Mouse (Mus musculus) left cerebral cortex, adult 11 months (tissue): ENCODE results near the gene Fbxo9.
"Not testable (repeated sequence)": the region's sequence is repeated elsewhere in the genome, so short reads cannot be mapped to it uniquely, and the experiment has no call there.

Experiments
- DNase-seq: peaks from one replicate; pipeline ENCODE4 v3.0.0; 2022; ENCODE audit warnings: low spot score

Gene Fbxo9

DNA sequence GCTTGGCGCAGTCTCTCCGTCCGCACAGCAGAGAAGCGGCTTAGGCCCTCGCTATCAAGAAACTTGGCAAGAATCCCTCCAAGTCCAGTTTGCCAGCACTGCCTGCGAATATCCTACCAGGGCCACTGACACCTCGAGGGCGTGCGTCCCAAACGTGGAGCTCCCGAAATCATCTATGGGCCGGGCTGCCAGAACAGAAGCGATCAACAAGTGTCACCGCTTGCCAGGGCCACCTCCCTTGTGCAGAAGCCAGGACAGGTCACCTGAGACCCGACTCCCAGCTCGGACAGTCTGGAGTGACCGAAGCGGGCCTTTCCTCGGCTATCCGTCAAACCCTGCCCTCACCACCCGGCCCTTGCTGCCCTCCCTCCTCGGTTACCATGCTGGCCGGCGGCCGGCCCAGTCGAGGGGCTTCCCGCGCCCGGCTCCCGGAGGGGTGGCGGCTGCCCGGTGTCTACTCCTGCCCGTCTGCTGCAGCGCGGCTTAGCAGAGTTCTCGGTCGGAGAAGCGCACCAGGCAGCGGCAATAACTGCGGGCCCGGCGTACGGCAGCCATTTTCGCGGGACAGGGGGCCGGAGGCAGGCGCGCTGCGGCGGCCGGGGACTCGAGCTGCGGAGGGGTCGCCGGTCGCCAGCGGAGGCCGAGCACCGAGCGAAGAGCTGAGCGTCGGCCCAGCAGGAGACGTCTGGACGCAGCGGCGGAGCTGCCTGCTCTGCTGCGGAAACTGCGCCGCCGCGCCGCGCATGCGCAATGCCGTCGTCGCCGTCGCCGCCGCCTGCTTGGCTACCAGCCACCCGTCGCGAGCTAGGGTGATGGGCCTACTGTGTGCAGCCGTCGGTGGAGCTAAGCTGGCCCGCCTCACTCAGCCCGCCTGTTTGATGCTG lies 711 bp downstream of the Fbxo9 start:
- peak; percentile 63 for DNase-seq

DNA sequence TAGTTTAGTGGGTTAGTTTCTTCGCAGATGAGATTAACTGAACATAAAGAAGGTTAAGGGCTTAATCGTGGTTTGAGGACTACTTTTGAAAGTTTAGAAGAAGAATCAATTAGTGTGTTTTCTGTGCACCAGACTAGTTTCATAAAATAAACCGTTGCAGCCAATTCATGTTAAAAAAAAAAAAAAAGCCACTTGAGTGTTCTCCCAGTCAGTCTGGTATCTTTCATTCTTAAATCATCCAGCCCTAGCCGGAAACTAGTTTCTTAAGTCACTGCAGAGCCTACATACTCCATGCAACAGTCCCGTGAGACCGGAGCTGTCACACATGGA lies 1.3 kb downstream of the Fbxo9 start:
- no peak for DNase-seq

DNA sequence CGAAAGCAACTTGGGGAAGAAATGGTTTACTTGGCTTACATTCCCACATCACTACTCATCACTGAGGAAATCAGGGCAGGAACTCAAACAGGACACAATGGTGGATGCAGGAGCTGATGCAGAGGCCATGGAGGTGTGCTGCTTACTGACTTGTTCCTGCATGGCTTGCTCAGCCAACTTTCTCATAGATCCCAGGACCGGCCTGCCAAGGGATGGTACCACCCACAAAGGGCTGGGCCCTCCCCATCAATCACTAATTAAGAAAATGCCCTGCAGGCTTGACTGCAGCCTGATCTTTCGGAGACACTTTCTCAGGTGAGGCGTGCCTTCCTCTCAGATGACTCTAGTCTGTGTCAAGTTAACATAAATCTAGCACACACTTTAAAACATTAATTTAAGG lies 2.0 kb downstream of the Fbxo9 start:
- DNase-seq = no peak

DNA sequence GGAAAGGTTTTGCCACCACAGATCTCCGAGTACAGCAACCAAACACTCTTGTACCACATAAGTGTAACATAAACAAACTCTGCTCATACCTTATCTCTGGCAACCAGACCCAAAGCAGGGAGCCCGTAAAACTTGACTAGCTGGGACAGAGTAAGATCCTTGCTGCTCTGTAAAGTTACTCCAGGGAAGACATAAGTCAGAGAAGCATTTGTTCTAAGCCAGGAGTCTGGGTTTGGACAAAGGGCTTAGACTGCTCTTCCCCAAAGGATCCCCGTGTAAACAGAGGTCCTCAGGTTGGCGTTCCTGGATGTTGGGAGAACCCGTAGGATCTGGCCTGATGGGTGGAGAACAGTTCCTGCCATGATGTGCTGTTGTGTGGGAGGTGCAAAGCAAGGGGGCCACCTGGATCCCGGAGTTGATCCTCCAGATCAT lies 3.3 kb downstream of the Fbxo9 start:
- no peak for DNase-seq

DNA sequence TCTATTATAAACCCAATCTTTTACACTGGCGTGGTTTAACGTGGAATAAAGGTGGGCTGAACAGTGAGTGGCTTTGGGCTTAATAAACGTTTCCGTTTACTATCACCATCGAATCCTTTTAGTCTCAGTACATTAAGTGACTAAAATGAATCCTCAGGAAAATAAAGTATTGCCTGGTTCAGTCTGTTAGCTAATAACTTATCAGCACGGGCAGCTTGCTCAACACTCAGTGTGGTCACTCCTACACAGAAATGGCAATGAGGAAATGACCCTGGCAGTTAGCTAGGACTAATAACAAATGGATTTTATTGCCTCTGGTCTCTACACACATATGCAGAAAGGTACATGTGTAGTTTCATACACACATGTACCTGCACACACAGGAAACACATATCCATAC lies 3.9 kb downstream of the Fbxo9 start:
- DNase-seq = no peak

DNA sequence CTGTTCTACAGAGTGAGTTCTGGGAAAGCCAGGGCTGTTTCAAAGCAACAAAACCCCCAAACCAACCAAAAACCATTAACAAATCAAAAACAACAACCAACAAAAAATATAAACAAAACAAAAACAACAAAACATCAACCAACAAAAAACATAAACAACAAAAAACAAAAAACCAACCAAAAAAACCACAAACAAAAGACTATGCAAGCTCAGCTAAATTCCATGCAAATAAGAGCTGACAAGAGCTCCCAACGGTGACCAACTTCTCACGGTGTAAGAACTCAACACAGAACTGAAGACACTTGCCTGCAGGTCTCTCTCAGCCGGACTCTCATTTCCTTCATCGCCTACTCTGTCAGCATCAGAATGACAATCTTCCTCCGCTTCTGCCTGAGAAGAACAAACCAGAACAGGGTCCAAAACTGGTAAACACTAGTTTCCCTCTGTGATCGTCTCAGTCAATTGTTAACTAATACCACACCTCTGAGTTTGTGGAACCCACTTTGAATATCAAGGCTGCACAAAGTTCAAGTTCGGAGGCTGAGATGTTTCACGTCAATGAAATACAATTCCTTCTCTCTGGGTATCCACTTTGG lies 4.8 kb downstream of the Fbxo9 start:
- no peak for DNase-seq

DNA sequence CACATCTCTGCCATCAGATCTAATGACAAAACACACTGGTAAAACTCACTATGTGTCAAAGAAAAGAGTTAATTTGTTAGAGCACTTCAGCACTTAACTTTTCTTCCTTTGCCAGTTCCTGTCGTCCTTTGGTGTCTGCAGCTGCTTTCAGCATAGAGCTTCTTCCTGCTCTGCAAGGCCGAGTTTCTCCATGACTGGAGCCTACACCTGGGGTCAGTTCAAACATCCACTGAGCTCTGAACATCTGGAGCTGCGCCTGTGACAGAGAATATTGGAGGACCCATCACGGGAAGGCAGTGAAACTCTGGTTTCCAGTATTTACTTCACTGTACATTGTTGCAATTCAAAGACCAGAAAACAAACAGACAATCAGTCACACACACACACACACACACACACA lies 7.4 kb downstream of the Fbxo9 start:
- DNase-seq = no peak

DNA sequence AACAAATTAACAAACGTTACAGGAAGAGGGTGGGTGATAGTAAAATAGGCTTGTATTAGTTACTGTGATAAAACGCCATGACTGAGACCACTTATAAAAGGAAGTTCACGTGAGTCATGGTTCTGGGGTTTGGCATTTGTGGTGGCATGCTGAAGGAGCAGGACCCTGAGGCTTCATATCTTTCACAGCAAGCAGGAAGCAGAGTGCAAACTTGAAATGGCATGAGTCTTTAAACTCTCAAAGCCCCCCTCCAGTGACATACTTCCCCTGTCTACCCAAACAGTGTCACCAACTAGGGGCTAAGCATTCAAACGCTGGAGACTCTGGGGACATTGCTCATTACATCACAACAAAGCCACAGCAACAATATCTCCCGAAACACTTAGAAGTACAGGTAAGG lies 7.9 kb downstream of the Fbxo9 start:
- no peak for DNase-seq

DNA sequence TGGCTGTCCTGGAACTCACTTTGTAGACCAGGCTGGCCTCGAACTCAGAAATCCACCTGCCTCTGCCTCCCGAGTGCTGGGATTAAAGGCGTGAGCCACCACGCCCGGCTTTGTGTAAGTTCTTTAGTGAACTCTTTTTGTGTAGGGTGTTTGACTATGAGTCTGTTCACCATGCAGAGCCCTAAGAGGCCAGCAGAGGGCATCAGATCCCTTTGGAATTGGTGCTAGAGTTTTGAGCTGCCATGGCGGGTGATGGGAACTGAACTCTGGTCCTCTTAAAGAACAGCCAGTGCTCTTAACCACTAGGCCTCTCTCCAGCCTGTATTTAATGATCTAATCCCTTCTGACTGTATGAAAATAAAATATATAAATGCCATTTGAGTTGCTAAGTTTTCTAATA lies 12.5 kb downstream of the Fbxo9 start:
- no peak for DNase-seq

DNA sequence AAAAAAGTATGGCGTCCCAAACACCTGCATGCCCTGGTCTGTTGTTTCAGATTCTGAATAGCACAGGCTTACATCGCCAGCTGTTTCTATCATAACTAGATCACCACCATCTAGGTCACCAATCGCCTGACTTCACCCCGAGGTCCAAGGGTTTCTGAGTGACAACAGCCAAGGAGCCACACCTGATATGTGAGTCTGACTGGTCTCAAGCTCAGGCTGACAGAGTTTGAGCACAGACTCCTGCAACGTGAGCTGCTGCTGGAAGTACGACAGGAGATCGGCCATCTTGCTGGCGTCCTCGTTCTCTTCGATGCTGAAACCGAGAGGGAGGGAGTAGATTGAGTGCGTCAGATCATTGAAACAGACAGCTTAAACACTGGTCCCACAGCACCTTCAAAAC lies 13.2 kb downstream of the Fbxo9 start:
- DNase-seq = no peak

DNA sequence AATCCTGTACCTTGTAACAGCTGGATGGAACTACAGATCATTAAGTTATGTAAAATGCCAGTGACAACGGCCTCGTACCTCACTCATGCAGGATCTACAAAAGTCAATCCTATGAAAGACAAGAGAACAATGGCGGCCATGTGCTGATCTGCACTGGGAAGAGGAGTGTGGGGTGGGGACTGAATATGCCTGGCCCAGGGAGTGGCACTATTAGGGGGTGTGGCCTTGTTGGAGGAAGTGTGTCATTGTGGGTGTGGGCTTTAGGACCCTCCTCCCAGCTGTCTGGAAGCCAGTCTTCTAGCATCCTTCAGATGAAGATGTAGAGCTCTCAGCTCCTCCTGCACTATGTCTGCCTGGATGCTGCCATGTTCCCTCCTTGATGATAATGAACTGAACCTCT lies 18.3 kb downstream of the Fbxo9 start:
- no peak for DNase-seq

DNA sequence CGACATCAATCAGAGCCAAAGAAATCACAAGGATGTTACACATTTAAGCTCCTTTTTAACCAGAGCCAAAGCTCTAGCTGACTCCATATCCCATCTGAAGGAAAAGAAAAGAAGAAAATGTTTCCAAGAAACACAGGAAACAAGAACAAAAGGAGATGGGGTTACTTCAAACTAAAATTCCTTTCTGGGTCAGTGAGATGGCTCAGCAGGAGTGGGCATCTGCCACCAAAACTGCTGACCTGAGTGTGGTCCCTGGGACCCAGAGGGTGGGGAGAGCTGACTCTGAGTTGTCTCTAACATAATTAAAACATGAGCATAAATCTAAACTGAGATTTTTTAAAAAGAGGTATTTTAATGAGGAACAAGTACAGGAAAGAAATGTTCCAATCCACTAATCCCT lies 19.0 kb downstream of the Fbxo9 start:
- DNase-seq = no peak

DNA sequence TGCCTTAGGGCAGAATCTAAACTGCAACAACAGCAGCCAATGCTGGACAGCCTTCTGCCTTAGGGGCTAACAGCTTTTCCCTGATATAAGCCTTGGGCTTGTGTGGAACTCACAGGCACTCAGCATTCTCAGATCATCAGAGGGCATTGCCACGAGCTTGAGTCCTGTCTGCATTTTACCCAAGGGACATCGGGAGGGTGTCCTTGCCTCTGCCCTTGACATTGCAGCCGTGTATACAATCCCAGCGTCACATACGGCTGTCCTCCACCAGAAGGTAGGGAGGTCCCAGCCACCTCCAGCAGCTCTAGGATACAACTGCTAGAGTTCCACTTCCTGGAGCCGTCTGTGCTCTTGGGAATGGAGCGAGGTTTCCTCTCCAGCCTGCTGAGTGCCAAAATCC lies 19.9 kb downstream of the Fbxo9 start:
- no peak for DNase-seq

DNA sequence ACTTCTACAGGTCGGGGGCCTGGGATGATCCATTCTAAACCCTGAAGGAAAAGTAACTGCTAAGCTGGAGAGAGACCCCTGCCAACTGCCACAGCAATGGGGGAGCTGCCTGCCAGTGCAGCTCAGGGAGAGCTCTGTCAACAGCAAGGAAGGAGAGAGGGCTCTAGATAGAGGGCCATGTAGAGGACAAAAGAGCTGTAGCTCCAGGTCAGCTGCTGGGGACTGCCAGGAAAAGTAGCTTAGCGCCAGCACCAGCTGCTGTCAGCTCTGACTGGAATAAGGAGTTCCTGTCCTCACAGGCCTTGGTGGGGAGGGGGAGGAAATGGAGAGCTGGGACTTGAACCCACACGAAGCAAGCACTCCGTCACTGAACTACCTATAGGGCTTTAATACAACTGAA lies 20.3 kb downstream of the Fbxo9 start:
- no peak for DNase-seq

DNA sequence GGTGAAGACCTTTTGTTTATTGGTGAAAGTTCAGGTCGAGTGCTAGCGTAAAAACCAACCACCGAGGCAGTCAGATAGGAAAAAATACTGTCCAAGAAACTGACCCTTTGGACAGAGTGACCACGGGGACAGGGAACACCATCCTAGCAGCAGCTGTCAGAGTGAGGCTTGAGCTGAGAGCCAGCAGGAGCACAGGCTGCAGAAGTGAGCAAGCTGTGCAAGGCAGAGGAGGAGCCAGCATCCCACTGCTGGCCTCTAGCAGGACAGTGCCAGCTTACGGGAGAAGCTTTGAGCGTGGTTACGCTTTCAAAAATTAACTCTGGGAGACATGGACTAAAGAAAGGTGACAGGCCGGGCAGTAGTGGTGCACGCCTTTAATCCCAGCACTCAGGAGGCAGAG lies 21.1 kb downstream of the Fbxo9 start:
- DNase-seq = no peak

DNA sequence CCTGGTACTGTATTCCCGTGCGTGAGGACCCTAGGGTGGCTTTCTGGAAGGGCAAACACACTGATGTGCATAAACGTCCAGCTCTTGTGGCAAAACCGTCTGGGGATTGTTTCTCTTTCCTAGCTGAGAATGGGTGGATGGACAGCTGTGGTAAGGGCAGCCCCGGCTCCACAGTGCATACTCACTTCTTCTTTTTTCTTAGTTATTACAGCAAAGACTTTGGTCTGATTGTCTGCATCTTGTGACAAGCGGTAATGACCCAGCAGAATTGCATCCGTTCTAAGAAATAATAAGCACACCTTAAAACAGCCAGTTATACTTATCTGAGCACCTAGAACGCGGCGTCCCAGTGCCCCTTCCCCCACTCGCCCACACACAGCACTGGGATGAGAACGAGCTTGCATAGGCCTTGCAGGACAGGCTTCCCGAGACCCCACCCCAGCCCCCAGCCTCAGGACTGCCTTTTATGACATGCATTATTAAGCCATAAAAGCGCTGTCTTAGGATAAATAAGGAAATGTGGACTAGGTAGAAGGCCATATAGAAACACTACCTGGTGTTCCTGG lies 23.1 kb downstream of the Fbxo9 start:
- no peak for DNase-seq

DNA sequence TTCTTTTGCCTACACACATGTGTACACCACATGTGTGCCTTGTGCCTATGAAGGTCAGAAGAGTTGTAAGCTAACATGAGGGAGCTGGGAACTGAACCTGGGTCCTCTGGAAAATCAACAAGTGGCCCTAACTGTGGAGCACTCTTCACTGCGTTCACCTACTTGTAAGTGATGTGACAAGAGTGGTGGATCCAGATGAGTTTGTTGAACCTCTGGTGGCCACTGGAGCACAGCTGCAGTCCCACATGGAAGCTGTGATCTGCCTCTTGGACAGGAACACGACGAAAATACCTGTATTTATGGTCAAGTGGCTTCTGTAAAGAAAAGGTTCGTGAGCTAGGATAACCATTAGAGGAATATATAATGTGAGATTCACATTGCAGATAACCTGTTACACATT lies 24.5 kb downstream of the Fbxo9 start:
- no peak for DNase-seq

DNA sequence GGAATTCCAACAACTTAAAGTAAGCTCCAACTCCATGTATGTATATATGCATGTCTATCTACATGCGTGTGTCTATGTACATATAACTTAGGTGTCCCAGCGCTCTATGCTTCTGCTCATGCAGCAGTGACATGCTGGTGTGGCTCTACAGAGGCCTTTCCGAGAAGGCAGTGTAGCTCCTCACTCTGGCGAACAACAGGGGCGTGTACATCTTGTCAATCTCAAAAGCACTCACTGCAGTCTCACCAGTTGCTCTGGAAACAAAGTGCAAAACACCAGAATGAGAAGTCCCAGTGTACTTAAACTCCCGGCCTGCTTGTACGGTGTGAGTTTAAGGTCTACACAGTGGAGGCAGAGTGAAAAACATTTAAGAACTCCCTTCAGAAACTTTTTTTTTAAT lies 27.0 kb downstream of the Fbxo9 start:
- DNase-seq = no peak

DNA sequence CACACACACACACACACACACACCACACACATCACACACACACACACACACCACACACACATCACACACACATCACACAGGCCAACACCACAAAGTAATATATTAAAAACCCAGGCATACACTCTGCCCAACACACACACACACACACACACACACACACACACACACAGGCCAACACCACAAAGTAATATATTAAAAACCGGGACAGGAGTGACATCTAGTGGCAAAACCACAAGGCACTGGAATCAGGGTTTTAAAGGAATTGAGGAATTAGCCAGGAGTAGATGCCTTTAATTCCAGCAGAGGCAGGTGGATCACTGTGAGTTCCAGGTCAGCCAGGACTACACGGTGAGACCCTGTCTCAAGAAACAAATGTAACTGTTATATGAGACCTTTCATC lies 30.6 kb downstream of the Fbxo9 start:
- no peak for DNase-seq

DNA sequence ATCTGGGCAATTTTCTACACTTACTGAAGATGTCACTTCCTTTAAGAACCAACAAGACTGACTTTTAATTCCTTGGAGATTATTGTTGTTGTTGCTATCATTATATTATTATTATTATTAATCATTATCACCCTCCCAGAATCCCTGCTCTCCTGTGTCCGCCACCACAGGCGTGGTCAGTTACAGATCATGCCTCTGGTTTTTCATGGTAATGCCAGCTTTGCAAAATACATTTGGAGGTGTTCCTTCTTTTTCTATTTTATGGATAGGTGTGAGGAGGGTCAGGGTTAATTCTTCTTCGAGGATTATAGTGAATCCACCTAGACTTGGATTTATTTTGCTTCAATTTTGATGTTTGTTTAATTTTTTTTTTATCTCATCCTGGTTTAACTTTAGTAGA lies 33.6 kb downstream of the Fbxo9 start:
- no peak for DNase-seq

DNA sequence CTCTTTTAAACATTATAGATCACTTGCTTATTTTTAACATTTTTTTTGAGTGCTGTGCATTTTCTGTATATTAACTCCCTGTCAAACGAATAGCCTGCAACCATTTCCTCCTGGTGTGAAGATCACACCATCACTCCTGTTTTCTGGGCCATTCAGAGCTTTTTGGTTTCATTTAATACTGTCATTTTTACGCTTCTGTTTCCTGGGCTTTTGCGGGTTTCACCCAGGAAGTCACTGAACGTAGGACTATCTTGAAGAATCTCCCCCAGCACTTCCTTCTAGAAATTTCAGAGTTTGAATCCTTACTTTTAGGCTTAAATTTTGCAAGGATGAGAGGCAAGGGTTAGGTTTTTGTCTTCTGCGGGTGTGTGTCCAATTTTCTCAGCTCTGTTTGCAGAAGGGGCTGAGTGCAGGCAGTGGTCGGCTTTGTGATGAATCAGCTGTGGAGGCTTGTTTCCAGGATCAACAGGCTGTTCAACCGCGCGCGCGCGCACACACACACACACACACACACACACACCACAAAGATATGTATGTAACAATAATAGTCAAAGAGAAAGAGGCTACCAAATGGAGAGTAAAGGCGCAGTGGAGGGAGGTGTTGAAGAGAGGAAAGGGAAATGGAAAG lies 35.0 kb downstream of the Fbxo9 start:
- no peak for DNase-seq

DNA sequence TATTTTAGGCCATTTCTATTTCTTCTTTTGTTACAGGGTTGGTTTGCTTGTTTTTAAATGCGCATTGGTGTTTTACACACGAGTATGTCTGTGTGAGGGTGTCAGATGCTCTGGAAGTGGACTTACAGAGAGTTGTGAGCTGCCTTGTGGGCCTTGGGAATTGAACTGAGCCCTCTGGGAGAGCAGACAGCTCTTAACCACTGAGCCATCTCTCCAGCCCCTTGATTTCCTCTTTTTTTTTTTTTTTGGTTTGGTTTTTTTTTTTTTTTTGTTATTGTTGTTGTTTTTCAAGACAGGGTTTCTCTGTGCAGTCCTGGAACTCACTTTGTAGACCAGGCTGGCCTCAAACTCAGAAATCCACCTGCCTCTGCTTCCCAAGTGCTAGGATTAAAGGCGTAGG lies 35.6 kb downstream of the Fbxo9 start:
- DNase-seq = not testable (repeated sequence)

DNA sequence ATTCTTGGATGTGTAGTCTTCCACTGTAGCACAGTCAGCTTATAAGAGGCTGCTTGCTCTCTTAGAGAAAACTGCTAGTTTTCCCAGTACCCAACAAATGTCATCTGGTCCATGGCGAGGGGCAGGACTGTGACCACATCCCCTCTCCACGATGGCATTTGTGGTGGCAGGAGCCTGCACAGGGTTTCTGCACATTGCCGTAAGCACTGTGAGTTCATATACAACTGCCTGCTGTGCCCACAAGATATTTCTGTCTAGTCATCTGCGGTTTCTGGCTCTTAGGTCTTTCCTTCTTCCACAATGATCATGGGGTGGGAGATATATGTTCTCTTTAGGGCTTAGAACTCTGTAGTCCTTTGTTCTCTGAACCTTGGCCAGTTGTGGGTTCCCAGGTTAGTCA lies 37.2 kb downstream of the Fbxo9 start:
- no peak for DNase-seq
